Mouse (Mus musculus) liver (tissue): Measurements from ENCODE around the gene Pak1.

Source experiments
- DNase-seq: peaks from one replicate; pipeline ENCODE4 v3.0.0-alpha.2; 2020; ENCODE audit warnings: mixed read lengths

Gene Pak1

DNA sequence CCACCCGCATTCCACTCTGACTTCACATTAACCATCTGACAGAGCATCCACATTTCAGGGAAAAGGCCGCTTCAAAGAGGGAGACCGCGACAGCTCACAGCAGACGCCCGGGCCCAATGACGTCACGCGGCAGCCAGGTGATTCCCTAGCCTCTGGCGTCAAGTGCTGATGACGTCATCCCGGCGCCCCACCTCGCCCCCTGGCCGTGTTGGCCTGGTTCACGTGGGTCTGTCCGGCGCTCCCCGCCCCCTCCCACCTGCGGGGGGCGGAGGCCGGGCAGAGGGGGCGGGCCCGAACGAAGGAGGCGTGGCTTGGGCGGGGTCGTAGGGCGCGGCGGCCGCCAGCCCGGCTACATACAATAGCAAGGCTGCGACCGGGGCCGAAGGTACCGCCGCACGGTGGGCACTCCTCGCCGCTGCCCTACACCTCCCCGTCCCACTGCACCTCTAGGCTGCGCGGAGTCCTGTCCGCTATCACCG is at the start of gene Pak1:
TSS of gene Pak1 (plus strand) at position 352 of the 479 bp plus-strand sequence.
- DNase-seq, result peak; percentile 77

DNA sequence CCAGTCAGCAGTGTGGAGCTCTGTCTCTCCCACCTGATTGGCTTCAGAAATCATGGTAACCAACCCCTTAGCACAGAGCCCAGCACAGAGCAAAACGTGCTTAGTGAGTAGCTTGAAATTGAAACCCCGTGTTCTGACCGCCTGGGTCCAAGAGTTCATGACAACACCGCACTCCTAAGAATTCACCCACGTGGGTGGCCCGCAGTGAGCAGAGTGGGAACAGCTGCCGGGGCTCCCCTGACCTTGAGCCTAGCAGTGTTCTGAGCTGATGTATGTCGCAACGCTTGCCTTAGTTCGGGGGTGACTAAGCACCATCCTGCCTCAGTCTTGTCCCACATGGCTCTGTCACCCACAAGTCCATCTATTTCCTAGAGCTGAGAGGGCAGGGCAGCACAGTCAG is 47.4 kb upstream of the Pak1 start:
- DNase-seq, result peak; percentile 41

DNA sequence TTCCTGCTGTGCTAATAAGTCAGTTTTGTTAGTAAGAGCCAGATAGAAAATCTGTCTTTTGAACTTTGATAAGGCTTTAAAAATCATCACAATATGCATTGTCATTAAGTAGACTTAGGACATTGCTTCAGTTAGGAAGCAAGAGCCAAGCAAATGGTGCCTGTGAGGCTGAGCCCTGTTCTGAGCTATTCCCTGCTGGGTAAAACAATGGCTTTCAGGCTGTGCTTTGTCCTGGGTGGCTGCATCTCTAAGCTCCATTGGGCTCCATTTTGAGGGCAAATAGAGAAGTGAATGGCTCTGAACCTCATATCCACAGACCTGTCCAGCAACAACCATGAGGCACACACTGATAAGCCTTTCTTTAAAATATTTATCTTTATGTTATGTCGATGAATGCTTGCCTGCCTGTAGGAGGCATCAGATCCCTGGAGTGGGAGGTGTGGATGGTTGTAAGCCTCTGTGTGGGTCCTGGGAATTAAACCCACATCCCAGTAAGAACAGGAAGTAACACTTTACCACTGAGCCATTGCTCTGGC is 46.5 kb upstream of the Pak1 start:
- peak; percentile 17 for DNase-seq

- peak; percentile 78 for DNase-seq
Observed at GRCm38 (mm10) chr7:97745299-97745698, 43.0 kb upstream of the Pak1 start.

DNA sequence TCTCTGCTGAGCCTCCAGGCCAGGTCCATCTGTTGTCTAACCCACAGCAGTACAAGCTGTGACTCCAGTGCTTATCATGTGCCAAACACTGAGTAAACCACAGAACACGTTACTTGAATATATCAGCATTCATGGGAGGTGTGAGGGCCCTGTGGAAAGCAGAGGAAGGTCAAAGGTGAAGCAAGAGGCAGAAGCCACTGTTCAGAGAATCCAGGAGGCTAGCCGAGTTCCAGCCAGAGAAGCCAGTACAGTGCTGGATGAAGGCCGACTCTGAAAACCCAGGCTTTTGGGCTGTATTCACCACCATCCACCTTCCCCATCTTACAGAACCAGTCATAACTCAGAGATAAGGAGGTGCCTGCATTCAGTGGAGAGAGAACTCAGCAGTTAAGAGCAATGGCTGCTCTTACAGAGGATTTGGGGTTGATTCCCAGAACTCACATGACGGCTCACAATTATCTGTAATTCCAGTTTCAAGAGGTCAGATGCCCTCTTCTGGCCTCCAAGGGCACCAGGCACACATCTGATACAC is 41.1 kb upstream of the Pak1 start:
- peak; percentile 71 for DNase-seq

DNA sequence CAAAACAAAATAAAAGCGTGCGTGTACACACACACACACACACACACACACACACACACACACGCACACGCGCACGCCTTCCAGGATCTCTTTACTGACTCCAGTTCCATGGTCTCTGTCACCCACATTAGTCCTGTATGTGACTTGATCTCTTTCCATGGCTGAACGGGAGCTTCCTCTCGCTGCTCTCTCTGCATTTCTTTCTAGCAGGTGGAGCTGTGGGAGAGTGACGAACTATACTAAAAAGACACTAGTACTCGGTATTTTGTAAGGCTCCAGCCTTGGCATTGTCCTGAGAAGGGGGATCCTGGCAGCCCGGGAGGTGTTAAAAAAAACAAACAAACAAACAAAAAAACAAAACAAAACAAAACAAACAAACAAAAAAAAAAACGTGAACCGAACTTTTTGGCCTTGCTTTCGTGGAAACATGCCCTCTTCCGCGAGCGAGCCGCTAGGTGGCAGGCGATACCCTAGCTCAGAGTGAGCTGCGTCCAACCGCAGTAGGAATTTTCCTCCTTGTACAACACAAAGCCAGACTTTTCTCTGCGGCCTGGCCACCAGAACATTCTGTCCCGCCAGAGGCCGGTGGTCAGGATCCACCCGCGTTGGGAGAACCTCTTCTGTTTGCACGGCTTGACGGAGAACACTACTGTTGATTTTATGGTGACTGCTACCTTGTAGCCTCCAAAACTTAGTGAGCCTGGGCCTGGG is 40.4 kb upstream of the Pak1 start:
- peak; percentile 89 for DNase-seq

- peak; percentile 35 for DNase-seq
Observed at GRCm38 (mm10) chr7:97748527-97749206, 39.7 kb upstream of the Pak1 start.

DNA sequence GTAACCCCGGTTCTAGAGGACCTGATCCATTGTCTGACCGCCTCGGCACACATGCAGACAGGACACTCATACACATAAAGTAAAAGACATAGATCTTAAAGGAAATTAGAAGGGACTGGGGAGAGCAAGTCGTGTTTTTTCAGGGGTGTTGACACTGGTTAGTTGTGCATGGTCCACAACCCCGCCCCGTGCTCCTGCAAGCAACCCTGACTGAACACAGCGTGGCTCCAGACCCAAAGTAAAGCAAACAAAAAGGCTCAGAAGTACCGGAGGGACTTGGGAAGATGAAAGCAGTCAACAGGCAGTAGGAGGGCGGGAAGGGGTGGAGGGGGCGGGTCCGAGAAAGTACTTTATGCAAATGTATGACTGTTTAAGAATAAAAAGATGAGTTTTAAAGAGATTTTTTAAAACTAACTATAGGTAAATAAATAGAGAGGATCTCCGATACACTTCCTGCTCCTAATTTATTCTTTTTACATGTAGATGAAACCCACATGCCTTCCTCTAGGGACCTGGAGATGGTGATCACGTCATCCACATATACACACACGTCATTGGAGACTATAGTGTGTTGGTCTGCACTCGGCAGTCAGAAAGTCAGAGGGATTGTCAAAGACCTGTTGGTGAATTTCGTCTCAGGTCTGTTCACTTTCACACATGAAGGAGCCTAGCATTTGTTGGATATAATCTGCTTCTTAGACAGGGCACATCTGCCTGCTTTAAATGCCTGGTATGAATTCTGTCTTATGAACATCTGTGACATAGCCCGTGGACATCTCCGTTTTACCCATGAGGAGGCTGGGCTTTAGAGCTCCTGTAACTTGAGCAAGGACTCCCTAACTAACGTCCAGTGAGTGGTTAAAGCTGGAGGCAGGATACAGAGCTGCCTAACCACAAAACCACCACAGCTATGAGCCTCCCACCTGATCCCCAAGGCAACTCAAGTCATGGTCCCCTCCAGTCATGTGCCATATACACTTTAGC is 38.8 kb upstream of the Pak1 start:
- peak; percentile 65 for DNase-seq

DNA sequence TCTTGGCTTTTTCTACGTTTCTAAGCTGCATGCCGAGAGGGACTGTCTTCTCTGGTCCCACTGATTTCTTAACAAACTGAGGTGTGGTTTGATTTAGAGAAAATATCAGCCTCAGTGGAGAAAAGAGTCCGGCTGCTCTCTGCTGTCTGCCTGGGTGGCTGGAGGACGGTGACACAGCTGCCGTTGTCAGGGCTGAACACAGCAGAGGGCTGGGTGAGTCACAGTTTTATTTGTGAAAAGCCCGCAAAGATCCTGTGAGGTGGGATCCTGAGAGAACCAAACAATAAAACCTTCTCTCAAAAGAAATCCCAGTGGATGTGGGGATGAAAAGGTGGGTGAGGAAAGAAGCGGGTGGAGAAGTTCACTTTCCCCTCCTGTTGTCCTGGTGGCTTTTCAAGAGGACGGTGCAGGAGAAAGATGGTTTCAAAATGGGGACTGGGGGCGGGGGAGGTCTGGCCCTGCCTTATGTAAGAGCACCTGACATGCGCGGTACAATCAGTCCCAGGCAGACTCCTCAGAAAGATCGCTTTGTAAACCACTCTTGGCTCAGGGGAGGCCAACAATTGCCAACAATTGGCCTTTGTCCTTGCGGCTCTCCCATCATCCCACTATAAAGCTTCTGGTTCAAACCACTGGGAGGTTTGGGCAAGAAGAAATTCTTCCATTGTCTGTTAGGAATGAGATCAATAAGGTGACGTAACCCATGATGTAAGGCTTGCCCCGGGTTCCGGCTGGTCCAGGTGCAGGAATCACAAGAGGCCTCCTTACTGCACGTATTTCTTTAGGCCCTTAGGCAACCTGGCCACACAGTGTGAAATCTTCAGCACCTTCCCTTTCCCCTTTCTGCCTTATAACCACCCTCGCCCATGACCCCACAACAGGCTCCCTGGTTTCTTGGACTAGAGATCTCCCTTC is 31.1 kb upstream of the Pak1 start:
- no peak for DNase-seq

GRCm38 (mm10) chr7:97764591-97764990 is 23.8 kb upstream of the Pak1 start:
- no peak for DNase-seq

- peak; percentile 20 for DNase-seq
Observed at GRCm38 (mm10) chr7:97765181-97765962, 23.0 kb upstream of the Pak1 start.

DNA sequence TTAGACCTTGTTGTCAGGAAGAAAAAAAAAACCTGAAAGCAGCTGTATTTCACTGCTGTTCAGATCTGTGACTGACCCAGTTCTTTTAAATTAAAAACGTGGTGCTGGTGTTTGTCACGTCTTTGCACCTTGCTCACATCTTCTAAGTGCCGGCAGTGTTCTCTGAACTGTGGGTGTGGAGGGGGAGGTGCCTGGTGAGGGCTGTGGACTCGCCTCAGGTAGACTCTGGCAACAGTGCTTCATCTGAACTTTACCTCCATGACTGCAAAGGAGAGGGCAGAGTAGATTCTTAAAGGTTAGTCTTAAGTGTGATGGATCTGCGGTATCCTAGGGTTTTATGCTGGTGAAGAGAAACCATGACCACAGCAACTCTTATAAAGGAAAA is 22.4 kb upstream of the Pak1 start:
- DNase-seq, result no peak

DNA sequence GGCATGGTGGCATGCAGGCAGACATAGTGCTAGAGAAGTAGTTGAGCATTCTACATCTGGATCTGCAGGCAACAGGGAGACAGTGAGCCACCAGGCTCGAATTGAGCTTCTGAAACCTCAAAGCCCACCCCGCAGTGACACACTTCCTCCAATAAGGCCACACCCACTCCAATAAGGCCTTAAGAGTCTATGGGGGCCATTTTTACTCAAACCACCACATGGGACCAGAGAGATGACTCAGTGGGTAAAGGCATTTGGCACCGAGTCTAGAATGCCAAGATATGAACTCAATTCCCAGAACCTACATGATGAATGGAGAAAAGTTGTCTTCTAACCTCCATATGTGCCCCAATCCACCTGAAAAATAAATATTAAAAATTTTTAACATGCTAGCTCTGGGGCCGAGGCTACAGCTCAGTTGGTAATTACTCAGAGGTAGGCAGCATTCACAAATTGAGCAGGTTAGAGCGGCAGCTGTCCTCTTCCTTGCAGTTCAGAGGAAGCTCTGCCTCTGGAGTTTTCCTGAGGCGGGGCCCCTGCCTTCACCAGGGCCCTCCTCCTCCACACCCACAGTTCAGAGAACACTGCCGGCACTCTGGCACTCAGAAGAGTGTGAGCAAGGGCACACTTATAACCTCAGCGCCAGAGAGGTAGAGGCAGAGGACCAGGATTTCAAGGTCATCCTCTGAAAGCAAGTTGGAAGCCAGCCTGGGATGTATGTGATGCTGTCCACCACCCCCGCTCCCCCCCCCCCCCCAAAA is 21.8 kb upstream of the Pak1 start:
- DNase-seq, result peak; percentile 16

GRCm38 (mm10) chr7:97767841-97768240 is 20.5 kb upstream of the Pak1 start:
- no peak for DNase-seq

GRCm38 (mm10) chr7:97769020-97769419 is 19.3 kb upstream of the Pak1 start:
- no peak for DNase-seq

DNA sequence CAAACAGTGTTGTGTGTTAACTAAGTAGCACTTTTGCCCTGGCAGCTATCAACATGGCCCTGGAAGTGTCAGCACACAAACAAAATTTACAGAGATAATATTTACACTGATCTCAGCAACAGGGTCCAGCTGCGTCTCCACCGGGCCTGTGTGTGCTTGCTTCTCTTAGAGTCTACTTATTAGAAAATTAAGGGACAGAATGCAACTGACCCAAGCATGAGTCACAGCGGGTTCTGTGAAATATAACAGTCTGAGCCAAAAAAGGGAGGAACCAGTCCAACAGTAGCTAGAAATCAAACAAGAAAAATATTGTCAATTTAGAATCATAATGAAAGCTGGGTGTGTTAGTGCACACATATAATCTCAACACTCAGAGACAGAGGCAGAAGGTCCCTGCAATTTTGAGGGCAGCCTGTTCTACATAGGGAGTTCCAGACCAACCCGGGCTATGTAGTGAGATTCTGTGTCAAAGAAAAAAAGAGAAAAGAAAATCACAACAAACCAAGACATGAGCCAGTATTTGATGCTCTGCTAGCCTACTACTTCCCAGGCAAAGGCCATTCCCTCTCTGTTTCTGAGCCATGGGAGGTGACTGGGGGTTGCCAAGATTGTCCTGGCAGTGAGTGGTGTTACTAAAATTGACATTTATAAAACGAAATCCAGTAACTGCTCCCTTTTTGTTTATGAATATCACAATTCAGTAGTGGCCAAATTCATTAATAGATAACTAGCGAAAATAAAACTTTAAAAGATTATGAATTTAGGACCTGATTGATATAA is 17.3 kb upstream of the Pak1 start:
- no peak for DNase-seq

GRCm38 (mm10) chr7:97775380-97775779 is 13.0 kb upstream of the Pak1 start:
- no peak for DNase-seq

DNA sequence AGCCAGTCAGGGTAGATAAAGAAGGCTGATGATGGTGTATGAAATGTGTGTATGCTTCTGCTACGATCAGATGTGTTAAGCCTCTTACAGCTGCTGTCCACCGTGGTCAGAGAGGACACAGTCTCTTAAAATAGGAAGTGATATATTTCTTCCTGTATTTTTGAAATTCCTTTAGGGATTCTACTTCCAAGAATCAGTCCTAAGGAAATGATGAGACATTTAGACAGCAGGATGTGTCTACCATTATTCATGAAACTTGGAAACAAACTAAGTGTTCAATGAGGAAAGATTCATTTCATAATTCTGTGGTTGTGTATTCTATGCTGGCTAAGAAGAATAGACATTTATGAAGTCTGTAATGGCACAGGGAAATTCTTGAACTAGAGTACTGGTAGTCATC is 12.4 kb upstream of the Pak1 start:
- no peak for DNase-seq

DNA sequence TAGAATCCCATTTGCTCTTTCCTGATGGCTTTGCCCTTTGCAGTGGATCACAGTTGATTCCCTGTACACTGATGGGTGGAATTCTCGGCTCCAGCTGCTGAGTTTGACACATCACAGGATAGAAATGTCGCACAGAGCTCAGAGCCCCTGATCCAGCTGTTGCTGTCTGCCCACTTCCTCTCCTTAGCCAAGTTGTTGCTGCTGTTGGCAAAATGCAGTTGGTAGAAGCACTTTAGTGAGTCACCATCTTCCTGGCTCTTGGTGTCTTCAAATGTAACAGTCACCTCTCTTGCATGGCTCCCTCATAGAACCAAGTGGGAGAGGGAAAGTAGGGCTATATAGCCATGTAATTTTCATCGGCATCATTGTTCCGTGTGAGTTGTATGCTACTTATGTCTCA is 11.2 kb upstream of the Pak1 start:
- DNase-seq, result no peak
